Mouse (Mus musculus): ENCODE measurements around the gene Fubp1. TPM values are rescaled to one million over a fixed set of nuclear protein-coding genes. Genes with fewer than 3 reads are reported as not detected.

Fubp1 gene
- total and polyA plus RNA-seq, 3 experiments: 214 to 333 (median 224) TPM

DNA sequence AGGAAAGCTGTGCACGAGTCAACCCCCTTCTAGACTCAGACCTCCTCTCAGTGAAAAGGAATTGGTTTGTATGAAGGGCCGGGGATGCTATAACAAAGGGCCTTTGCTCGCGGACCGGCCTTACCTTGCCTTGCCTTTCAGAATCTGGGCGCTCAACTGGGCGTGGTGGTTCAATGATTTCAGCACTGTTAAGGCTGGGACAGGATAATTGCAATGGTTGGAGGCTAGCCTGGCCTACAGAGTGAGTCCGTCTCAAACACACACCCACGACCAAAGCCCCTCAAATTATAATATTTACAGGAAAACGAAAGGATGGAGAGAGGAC is 44.2 kb upstream of the Fubp1 start, which contains the start of gene Gipc2:
Gipc2 (minus strand) TSS at position 132 of the 325 bp plus-strand sequence.
- H3K9ac ChIP-seq (ENCODE audit: insufficient read depth, low read depth): no peak within 1 kb of the TSS
- H3K4me2 ChIP-seq (ENCODE audit: insufficient read depth, low read depth, poor library complexity, severe bottlenecking): no peak within 1 kb of the TSS
- no peaks in the 10 kb centered on the region for H3K36me3 ChIP-seq (replicated peaks in 1 of 2; ENCODE audit: control insufficient read depth in 1 of 2, insufficient read depth in 1 of 2, low read length in 1 of 2)
- H3K4me3 ChIP-seq (replicated peaks in 1 of 3; ENCODE audit: low read depth in 2 of 3, low read length in 2 of 3, poor library complexity in 1 of 3): no peak within 1 kb of the TSS
- no peak within 1 kb of the TSS for H3K27ac ChIP-seq (ENCODE audit: insufficient read depth, low read depth)
- no peaks in the 10 kb centered on the region for H3K79me2 ChIP-seq (replicated peaks; ENCODE audit: control insufficient read depth, extremely low read depth, insufficient read depth, poor library complexity, severe bottlenecking)
- DNase-seq (ENCODE audit: extremely low read depth): no peak
- no peak for TF ChIP-seq TBP (conservative IDR thresholded peaks at IDR 0.05; ENCODE audit: low read depth, low read length)
- TF ChIP-seq RCOR1 (conservative IDR thresholded peaks at IDR 0.05; ENCODE audit: low read depth, low read length): no peak
- no peak for TF ChIP-seq GABPA (IDR thresholded peaks at IDR 0.05; ENCODE audit: insufficient replicate concordance, low read depth, low read length)
- no peak for TF ChIP-seq CHD1 (IDR thresholded peaks at IDR 0.05; ENCODE audit: low read depth, low read length)
- TF ChIP-seq SMC3 (IDR thresholded peaks at IDR 0.05; ENCODE audit: low read depth, low read length): no peak
- TF ChIP-seq MEF2A (IDR thresholded peaks at IDR 0.05; ENCODE audit: borderline replicate concordance, low read depth, low read length): no peak
- TF ChIP-seq USF2 (conservative IDR thresholded peaks at IDR 0.05; ENCODE audit: low read depth, low read length): no peak
- TF ChIP-seq BHLHE40 (IDR thresholded peaks at IDR 0.05; ENCODE audit: low read depth, low read length): no peak
- no peak for TF ChIP-seq NELFE (IDR thresholded peaks at IDR 0.05; ENCODE audit: low read depth, low read length)
- no peak for TF ChIP-seq ZMIZ1 (IDR thresholded peaks at IDR 0.05; ENCODE audit: low read depth, low read length)
- no peak for TF ChIP-seq NRF1 (IDR thresholded peaks at IDR 0.05; ENCODE audit: low read depth, low read length)
- TF ChIP-seq PAX5 (IDR thresholded peaks at IDR 0.05; ENCODE audit: low read length): no peak
- TF ChIP-seq MAFK (IDR thresholded peaks at IDR 0.05; ENCODE audit: insufficient replicate concordance, low read length): no peak
- TF ChIP-seq MAZ (IDR thresholded peaks at IDR 0.05; ENCODE audit: low read depth, low read length): no peak
- H3K27me3 ChIP-seq (replicated peaks): no peaks in the 10 kb centered on the region
- in situ Hi-C loops (cut with MboI; ENCODE audit: low pct_ligation_motif_present, low pct_unique_long_range_greater_than_20kb, low sequenced_read_pairs): no loop called here
- H3K9me3 ChIP-seq (replicated peaks; ENCODE audit: low read length): peaks cover 2% of the 10 kb centered on the region
- H3K4me1 ChIP-seq (ENCODE audit: control insufficient read depth in 1 of 2, insufficient read depth in 2 of 2): no peaks in the 10 kb centered on the region
- dilution Hi-C loops (cut with MboI; ENCODE audit: extremely low pct_ligation_motif_present, extremely low pct_unique_long_range_greater_than_20kb, low sequenced_read_pairs): no loop called here

DNA sequence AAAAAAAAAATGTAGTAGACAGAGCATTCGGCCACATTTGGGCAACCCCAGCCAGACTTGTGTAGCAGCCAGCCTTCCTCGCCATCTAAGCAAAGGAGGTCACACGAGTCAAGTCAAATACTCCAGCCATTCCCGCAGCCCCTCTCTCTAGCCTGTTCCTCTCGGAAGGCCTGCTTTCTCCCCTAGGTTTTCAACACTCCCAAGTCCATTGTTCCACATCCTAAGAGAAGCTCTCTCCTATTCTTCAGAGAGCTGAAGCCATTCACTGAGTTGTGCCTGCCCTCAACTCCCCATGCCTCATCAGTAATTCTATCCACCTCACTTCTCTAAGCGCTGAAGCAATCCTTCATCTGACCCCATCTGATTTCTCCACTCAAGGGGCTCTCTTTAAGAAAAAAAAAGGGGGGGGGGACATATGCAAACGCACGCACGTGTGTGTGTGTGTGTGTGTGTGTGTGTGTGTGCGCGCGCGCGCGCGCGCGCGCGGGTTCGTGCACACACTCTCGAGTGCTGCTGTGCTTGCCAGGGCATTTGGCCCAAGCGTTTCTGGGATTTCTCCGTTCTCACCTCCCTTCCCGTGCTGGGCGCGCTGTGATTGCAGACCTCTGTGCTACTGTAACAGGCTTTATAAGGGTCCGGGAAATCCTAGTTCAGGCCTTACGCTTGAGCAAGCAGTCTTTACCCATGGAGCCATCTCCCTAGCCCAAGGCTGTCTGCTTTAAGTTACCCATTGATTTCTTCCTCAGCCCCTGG is 43.3 kb upstream of the Fubp1 start:
- H3K4me1 ChIP-seq (ENCODE audit: control insufficient read depth in 1 of 2, insufficient read depth in 2 of 2): no peaks in the 10 kb centered on the region
- no peak overlapping the region for H3K9ac ChIP-seq (ENCODE audit: insufficient read depth, low read depth)
- H3K27me3 ChIP-seq (replicated peaks): no peaks in the 10 kb centered on the region
- no peak overlapping the region for H3K27ac ChIP-seq (ENCODE audit: insufficient read depth, low read depth)
- no peak overlapping the region for H3K4me2 ChIP-seq (ENCODE audit: insufficient read depth, low read depth, poor library complexity, severe bottlenecking)
- H3K79me2 ChIP-seq (replicated peaks; ENCODE audit: control insufficient read depth, extremely low read depth, insufficient read depth, poor library complexity, severe bottlenecking): no peaks in the 10 kb centered on the region
- H3K9me3 ChIP-seq (replicated peaks; ENCODE audit: low read length): peaks cover 2% of the 10 kb centered on the region
- H3K36me3 ChIP-seq (replicated peaks in 1 of 2; ENCODE audit: control insufficient read depth in 1 of 2, insufficient read depth in 1 of 2, low read length in 1 of 2): no peaks in the 10 kb centered on the region
- H3K4me3 ChIP-seq (replicated peaks in 1 of 3; ENCODE audit: low read depth in 2 of 3, low read length in 2 of 3, poor library complexity in 1 of 3): no peak overlapping the region
- DNase-seq (ENCODE audit: extremely low read depth): no peak
- in situ Hi-C loops (cut with MboI; ENCODE audit: low pct_ligation_motif_present, low pct_unique_long_range_greater_than_20kb, low sequenced_read_pairs) (no loop called here), dilution Hi-C loops (cut with MboI; ENCODE audit: extremely low pct_ligation_motif_present, extremely low pct_unique_long_range_greater_than_20kb, low sequenced_read_pairs) (no loop called here)
- no peak; the same call in 1 of the 2 replicates for TF ChIP-seq BHLHE40 (IDR thresholded peaks at IDR 0.05; ENCODE audit: low read depth, low read length)
- no peak for TF ChIP-seq GABPA (IDR thresholded peaks at IDR 0.05; ENCODE audit: insufficient replicate concordance, low read depth, low read length)
- TF ChIP-seq JUN (IDR thresholded peaks at IDR 0.05; ENCODE audit: insufficient read depth, low read depth, low read length): no peak
- TF ChIP-seq MAX (IDR thresholded peaks at IDR 0.05; ENCODE audit: low read length): no peak
- TF ChIP-seq UBTF (IDR thresholded peaks at IDR 0.05; ENCODE audit: low read depth, low read length): no peak
- no peak for TF ChIP-seq E2F4 (IDR thresholded peaks at IDR 0.05; ENCODE audit: insufficient replicate concordance, low read depth, low read length)
- no peak for TF ChIP-seq SIN3A (IDR thresholded peaks at IDR 0.05; ENCODE audit: low read length)
- TF ChIP-seq MAZ (IDR thresholded peaks at IDR 0.05; ENCODE audit: low read depth, low read length): no peak
- TF ChIP-seq RAD21 (IDR thresholded peaks at IDR 0.05; ENCODE audit: low read depth, low read length): no peak
- TF ChIP-seq TBP (conservative IDR thresholded peaks at IDR 0.05; ENCODE audit: low read depth, low read length): no peak
- no peak for TF ChIP-seq TCF12 (IDR thresholded peaks at IDR 0.05; ENCODE audit: low read depth, low read length)
- TF ChIP-seq KAT2A (IDR thresholded peaks at IDR 0.05; ENCODE audit: insufficient replicate concordance, low read length): no peak
- no peak for TF ChIP-seq ELF1 (IDR thresholded peaks at IDR 0.05; ENCODE audit: low read depth, low read length)

Data from CH12.LX (cell line).